Mouse (Mus musculus): ENCODE measurements around the gene Cilp2. TPM values are rescaled to one million over a fixed set of nuclear protein-coding genes. Genes with fewer than 3 reads are reported as not detected.

Gene Cilp2
- polyA plus RNA-seq, 1 experiment from 2014 or later, result 6.7 TPM

DNA sequence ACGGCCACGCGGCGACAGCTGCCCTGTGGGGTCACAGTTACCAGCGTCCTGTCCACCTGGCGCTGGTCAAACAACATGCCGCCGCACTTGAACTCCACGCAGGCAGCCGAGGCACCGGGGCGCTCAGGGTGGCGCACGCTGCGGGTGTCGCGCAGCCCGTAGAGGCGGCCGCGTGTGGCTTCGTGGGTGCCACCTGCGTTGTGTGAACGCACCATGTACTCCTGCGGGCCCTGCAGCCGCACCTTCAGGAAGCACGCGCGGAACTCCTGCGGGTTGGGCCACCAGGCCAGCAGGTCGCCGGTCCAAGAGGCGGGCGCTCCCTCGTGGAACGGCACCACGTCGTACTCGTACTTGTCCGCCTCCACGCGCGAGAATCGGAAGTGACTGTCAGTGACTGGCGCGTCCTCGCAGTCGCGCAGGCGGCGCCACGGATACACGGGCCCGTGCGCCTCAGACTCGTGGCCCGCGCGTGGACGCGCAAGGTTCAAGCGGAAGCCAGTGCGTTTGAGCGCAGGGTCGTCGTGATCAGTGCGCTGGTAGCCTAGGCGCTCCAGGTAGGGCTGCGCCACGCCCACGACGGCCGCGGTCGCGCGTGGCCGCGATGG, 6.1 kb downstream of the Cilp2 start:
- Histone ChIP-seq H3K27ac (replicated peaks) (no peak overlapping the region), H3K4me1 (replicated peaks) (peaks cover 31% of the 10 kb centered on the region), H3K36me3 (no peaks in the 10 kb centered on the region), H3K4me2 (peak overlapping the region; percentile 57), H3K9ac (peak overlapping the region; percentile 21; the same call in 1 of the 2 replicates), H3K27me3 (peaks cover 74% of the 10 kb centered on the region), H3K9me3 (no peaks in the 10 kb centered on the region), H3K4me3 (peak overlapping the region; percentile 46)
- ATAC-seq (ENCODE audit: low FRiP score, low read depth), result peak; percentile 1; the same call in 1 of the 2 replicates
- WGBS, result 20% methylated on average over 79 of the region's 79 CpGs

DNA sequence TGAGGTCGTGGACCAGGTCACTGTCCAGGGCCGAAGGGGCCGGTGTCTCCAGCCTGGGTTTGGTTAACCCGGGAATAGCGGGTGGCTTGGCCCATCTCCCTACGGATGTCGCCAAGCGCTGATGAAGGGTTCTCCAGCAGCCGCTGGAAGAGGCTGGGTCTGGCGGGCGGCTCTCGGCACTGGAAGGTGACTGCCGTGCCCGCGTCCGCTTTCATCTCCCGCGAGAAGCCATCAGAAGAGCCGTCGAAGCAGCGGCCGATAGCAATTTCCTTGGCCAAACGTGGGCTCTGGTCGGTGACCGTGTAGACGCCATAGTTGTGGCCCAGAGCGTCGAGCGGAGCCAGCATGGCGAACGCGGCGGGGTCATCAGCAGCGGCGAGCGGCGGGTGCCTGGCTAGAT, 6.6 kb downstream of the Cilp2 start:
- Histone ChIP-seq H3K27ac (replicated peaks) (no peak overlapping the region), H3K4me1 (replicated peaks) (peaks cover 26% of the 10 kb centered on the region), H3K4me2 (peak overlapping the region; percentile 57), H3K36me3 (no peaks in the 10 kb centered on the region), H3K9ac (0 out of 2 replicates have a peak overlapping the region, but pooled peaks have one; percentile 15), H3K27me3 (peaks cover 69% of the 10 kb centered on the region), H3K9me3 (no peaks in the 10 kb centered on the region), H3K4me3 (peak overlapping the region; percentile 46)
- ATAC-seq (ENCODE audit: low FRiP score, low read depth), result no peak
- 11% methylated on average over 37 of the region's 37 CpGs for WGBS

DNA sequence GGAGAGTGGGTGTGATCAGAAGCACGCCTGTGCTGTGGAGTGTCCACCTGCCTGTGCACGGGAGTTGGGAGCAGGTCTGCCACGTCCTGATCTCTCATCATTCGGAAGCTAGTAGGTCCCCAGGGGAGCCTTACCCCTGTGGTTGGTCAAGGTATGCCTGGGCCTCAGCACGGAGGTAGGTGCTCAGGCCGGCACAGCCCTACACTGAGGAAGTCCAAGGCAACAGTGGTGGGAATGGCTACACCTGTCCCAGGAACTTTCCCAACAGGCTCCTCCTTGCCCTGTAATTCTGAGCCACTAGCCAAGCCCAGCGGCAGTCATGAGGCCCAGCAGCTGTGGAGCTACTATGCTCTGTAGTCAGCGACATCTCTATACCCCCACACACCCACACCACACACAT, 7.8 kb downstream of the Cilp2 start:
- WGBS, result 63% methylated on average over 8 of the region's 8 CpGs
- ATAC-seq (ENCODE audit: low FRiP score, low read depth), result no peak
- Histone ChIP-seq H3K9me3 (no peaks in the 10 kb centered on the region), H3K4me3 (no peak overlapping the region), H3K9ac (no peak overlapping the region), H3K4me1 (replicated peaks) (peaks cover 24% of the 10 kb centered on the region), H3K4me2 (peak overlapping the region; percentile 57; the same call in 1 of the 2 replicates), H3K27ac (replicated peaks) (no peak overlapping the region), H3K36me3 (no peaks in the 10 kb centered on the region), H3K27me3 (peaks cover 57% of the 10 kb centered on the region)

DNA sequence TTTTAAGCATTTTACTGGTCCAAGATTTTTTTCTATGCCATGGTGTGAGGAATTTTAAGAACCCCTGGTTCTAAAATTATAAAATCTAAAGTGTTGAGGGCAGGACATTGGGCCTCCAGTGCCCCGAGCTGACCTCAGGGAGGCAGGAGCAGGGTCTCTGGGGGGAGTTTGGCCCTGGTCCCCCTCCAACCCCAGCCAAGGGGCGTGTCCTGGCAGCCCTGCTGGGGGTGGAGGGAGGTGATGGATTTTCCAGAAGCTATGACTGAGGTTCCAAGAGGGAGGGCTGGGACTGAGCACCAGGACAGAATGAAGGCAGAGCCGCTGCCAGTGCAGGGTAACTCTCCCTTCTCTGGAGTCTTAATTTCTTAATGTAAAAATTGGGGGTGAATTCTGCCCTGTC, 9.5 kb downstream of the Cilp2 start:
- peaks cover 41% of the 10 kb centered on the region for H3K27me3 ChIP-seq
- 63% methylated on average over 3 of the region's 3 CpGs for WGBS
- H3K4me2 ChIP-seq, result no peak overlapping the region

DNA sequence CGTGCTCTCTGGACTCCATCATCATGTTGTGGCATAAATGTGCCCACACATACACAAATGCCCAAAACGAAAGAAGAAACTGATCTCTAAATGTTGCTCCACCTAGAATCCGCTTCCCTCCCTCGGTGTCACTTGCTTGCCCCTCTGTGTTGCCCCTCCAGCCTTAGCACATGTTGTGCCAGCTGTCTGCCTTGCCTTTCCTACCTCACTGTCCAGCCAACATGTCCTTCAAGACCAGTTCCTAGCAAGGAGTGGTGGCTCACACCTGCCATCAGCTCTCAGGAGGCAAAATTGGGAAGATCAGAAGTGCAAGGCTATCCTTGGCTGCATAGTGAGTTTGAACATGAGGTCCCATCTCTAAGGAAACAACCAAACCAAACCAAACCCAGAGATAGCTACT, 10.1 kb downstream of the Cilp2 start:
- Histone ChIP-seq H3K4me1 (replicated peaks) (peaks cover 18% of the 10 kb centered on the region), H3K27ac (replicated peaks) (no peak overlapping the region), H3K9ac (no peak overlapping the region), H3K27me3 (peaks cover 35% of the 10 kb centered on the region), H3K36me3 (no peaks in the 10 kb centered on the region), H3K4me3 (no peak overlapping the region), H3K4me2 (no peak overlapping the region), H3K9me3 (no peaks in the 10 kb centered on the region)
- no peak for ATAC-seq (ENCODE audit: low FRiP score, low read depth)
- 82% methylated on average over 4 of the region's 4 CpGs for WGBS

More for the DNA sequence above, 9.5 kb downstream of the Cilp2 start:
- Histone ChIP-seq H3K36me3 (no peaks in the 10 kb centered on the region), H3K9ac (no peak overlapping the region), H3K27ac (replicated peaks) (no peak overlapping the region), H3K9me3 (no peaks in the 10 kb centered on the region), H3K4me1 (replicated peaks) (peaks cover 24% of the 10 kb centered on the region), H3K4me3 (no peak overlapping the region)
- ATAC-seq (ENCODE audit: low FRiP score, low read depth), result no peak

DNA sequence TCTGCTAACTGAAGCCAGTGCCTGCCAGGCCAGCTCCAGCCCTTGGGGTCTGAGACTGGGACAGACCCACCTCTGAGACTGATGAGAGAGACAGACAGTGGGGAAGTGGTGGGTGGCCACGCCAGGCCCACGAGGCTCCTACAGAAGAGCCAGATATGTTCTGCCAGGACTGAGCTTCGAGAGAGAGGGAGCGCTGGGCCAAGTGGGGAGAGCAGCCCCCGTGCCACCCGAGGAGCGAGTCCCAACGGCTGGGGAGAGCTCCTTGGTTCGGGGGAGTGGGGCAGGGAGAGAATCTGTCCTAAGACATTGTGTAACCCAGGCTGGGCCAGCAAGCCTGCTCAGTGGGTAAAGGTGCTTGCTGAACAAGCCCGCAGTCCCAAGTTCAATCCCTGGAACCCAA, 10.5 kb downstream of the Cilp2 start:
- Histone ChIP-seq H3K36me3 (no peaks in the 10 kb centered on the region), H3K4me3 (no peak overlapping the region), H3K27ac (replicated peaks) (no peak overlapping the region), H3K9ac (no peak overlapping the region), H3K9me3 (no peaks in the 10 kb centered on the region), H3K4me1 (replicated peaks) (peaks cover 14% of the 10 kb centered on the region), H3K27me3 (peaks cover 30% of the 10 kb centered on the region), H3K4me2 (no peak overlapping the region)
- 86% methylated on average over 10 of the region's 10 CpGs for WGBS
- no peak for ATAC-seq (ENCODE audit: low FRiP score, low read depth)

DNA sequence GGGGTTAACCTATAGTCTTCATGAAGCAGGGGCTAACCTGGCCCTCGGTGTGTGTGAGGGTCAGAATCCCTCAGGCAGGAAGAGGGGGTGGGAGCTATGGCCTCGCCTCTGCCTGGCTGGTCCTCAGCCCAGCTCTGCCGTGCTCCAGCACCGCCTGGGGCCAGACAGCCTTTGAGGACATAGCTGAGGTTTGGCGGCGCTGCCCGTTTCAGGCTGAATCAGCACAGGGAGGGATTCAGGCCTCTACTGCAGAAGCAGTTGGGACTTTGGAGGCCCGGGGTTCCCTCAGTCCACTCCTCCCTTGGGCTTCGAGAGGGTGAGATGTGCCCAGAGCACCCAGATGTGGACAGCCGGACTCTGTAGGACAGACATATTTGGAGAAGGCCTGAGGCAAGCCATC, 11.4 kb downstream of the Cilp2 start:
- H3K4me2 ChIP-seq, result no peak overlapping the region
- H3K4me3 ChIP-seq, result no peak overlapping the region
- ATAC-seq (ENCODE audit: low FRiP score, low read depth), result no peak
- H3K9ac ChIP-seq, result no peak overlapping the region
- no peaks in the 10 kb centered on the region for H3K36me3 ChIP-seq
- 56% methylated on average over 10 of the region's 10 CpGs for WGBS
- H3K4me1 ChIP-seq (replicated peaks), result peaks cover 5% of the 10 kb centered on the region
- peaks cover 22% of the 10 kb centered on the region for H3K27me3 ChIP-seq
- H3K9me3 ChIP-seq, result no peaks in the 10 kb centered on the region
- H3K27ac ChIP-seq (replicated peaks), result no peak overlapping the region

DNA sequence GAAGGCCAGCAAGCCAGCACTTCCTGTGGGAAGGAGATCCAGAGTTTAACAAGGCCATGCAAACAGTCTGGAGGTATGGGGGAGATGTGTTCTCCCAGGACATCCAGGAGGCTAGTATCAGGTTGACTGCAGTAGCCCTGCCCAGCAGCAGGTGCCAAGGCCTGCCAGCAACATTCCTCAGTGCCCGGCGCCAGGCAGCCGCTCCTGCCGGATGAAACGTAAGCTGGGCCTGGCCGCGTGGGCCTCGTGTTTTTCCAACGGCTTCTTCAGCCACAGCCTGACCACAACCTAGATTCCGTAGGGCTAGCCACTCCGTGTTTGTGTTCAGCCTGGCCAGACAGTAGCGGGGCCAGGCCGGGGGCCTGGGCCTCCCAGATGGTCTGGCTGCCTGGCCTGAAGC, 12.8 kb downstream of the Cilp2 start:
- H3K27ac ChIP-seq (replicated peaks), result no peak overlapping the region
- H3K9ac ChIP-seq, result no peak overlapping the region
- H3K9me3 ChIP-seq, result no peaks in the 10 kb centered on the region
- WGBS, result 89% methylated on average over 13 of the region's 13 CpGs
- H3K4me1 ChIP-seq (replicated peaks), result no peaks in the 10 kb centered on the region
- no peaks in the 10 kb centered on the region for H3K36me3 ChIP-seq
- H3K4me3 ChIP-seq, result no peak overlapping the region
- H3K27me3 ChIP-seq, result peaks cover 7% of the 10 kb centered on the region
- no peak overlapping the region for H3K4me2 ChIP-seq
- ATAC-seq (ENCODE audit: low FRiP score, low read depth), result no peak

DNA sequence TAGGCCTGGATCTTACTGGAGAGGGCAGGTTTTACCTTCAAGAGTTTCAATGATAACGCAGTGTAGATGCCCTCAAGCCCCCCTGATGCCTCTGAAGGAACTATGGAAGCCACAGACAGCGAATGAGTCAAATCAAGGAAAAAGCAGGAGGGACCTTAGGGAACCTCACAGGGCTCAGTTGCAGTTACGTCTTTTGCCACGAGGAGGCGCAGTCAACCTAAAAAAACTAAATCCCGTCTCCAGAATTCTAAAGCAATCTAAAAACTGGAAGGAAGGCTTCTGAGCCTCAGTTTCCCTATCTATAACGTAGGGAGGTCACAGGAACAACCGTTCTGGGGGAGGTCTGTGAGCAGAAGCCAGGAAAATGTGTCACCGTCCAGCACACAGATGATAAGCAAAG, 13.3 kb downstream of the Cilp2 start:
- ATAC-seq (ENCODE audit: low FRiP score, low read depth), result no peak
- no peaks in the 10 kb centered on the region for H3K9me3 ChIP-seq
- H3K4me3 ChIP-seq, result no peak overlapping the region
- H3K4me1 ChIP-seq (replicated peaks), result no peaks in the 10 kb centered on the region
- no peaks in the 10 kb centered on the region for H3K36me3 ChIP-seq
- no peak overlapping the region for H3K4me2 ChIP-seq
- H3K9ac ChIP-seq, result no peak overlapping the region
- H3K27ac ChIP-seq (replicated peaks), result no peak overlapping the region
- peaks cover 2% of the 10 kb centered on the region for H3K27me3 ChIP-seq
- WGBS, result 14% methylated on average over 9 of the region's 9 CpGs

DNA sequence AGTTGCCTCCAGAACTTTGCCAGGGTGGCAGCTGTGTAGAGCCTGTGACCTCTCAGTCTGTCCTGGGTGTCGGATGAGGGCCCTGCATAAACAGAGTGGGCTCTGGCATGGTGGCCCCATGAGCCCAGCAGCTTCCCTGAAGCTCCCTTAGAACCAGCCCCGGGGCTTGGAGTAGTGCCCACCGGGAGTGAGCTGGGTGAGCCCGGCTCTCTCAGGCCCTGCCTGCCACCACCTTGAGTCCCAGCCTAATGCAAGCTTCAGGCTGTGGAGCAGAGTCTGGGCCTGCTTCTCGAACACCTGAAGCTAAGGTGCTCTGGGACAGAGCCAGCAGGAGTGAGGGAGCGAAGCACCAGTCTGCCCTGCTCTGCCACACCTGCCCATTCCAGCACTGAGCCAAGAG, 16.6 kb downstream of the Cilp2 start:
- Histone ChIP-seq H3K4me1 (replicated peaks) (no peaks in the 10 kb centered on the region), H3K4me2 (no peak overlapping the region), H3K9ac (no peak overlapping the region), H3K36me3 (no peaks in the 10 kb centered on the region), H3K9me3 (no peaks in the 10 kb centered on the region), H3K27me3 (no peaks in the 10 kb centered on the region), H3K4me3 (no peak overlapping the region), H3K27ac (replicated peaks) (no peak overlapping the region)
- WGBS, result 95% methylated on average over 4 of the region's 6 CpGs
- no peak for ATAC-seq (ENCODE audit: low FRiP score, low read depth)

DNA sequence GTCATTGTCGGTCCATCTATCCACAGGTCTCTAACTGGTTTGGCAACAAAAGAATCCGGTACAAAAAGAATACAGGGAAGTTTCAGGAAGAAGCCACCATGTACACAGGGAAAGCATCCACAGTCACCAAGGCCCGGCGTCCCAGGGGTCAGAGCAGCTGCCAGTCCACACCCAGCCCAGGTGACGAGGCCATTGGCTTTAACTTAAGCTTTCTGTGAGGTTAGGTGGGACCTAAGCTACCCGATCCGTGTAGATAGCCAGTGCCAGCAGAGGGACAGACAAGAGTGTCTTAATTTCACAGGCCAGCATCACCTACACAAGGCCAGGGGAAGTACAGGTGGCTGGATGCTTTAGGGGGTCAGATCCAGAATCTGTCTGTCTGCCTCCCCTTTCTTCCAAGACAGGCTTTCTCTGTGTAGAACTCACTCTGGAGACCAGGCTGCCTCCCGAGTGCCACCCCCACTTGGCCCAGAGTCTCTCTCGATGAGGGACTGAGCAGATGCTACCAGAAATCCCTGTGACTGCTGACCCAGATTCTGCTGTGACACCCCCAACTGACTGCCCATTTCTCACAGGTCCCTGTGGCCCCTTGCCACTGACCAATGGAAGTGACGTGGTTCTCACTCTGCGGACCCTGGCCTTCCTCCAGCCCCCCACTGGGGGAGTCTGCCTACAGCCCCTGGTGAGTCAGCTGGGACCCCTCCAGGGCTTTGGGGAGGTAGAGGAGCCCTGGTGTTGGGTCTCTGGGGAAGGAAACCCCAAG, 17.3 kb downstream of the Cilp2 start:
- no peak overlapping the region for H3K9ac ChIP-seq
- no peaks in the 10 kb centered on the region for H3K27me3 ChIP-seq
- H3K4me1 ChIP-seq (replicated peaks), result no peaks in the 10 kb centered on the region
- no peak for ATAC-seq (ENCODE audit: low FRiP score, low read depth)
- no peaks in the 10 kb centered on the region for H3K9me3 ChIP-seq
- no peak overlapping the region for H3K4me3 ChIP-seq
- no peak overlapping the region for H3K4me2 ChIP-seq
- WGBS, result 90% methylated on average over 11 of the region's 11 CpGs
- H3K27ac ChIP-seq (replicated peaks), result no peak overlapping the region
- no peaks in the 10 kb centered on the region for H3K36me3 ChIP-seq

DNA sequence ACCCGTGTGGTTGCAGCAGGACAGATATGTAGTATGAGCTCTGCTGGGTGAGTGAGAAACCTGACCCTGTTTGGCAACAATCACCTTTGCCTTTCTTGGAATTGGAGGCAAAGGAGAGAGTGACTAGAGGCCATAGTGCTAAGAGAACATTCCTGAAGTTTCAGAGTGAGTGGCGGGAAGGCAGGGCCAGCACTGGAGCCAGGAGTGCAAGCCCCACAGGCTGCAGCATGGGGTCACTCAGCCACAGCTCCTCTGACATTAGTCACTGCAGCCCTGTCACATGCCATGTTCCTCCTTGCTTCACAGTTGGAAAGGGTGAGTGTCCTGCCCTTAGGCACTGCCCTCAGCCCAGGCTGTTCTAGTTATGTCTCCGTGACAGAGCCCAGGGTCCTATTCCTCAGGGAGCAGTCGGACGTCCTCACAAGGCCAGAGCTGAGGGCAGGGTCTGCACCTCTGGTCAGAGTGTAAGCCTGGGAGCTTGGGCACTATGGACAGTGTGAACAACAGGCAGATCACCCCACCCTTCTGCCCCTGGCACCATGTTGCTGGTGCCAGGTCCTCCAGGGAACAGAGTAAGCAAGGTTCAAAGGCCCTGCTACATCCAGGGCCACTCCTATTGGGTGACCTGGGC, 19.7 kb downstream of the Cilp2 start:
- no peaks in the 10 kb centered on the region for H3K27me3 ChIP-seq
- no peak for ATAC-seq (ENCODE audit: low FRiP score, low read depth)
- 80% methylated on average over 5 of the region's 5 CpGs for WGBS

More for the DNA sequence above, 19.7 kb downstream of the Cilp2 start:
- Histone ChIP-seq H3K4me3 (no peak overlapping the region), H3K9ac (no peak overlapping the region), H3K27ac (replicated peaks) (no peak overlapping the region), H3K4me2 (no peak overlapping the region), H3K4me1 (replicated peaks) (no peaks in the 10 kb centered on the region), H3K36me3 (no peaks in the 10 kb centered on the region), H3K9me3 (no peaks in the 10 kb centered on the region)
